Mouse (Mus musculus): ENCODE measurements around the gene Smim20.
A peak's percentile ranks its signal among the peaks of the same experiment; 100 is the strongest.

Gene Smim20

GRCm38 (mm10) chr5:53266931-53267853 is at the start of gene Smim20:
TSS of gene Smim20 (plus strand) at chr5:53267083.
- peak; percentile 46 for DNase-seq (ENCODE audit: low read depth)

DNA sequence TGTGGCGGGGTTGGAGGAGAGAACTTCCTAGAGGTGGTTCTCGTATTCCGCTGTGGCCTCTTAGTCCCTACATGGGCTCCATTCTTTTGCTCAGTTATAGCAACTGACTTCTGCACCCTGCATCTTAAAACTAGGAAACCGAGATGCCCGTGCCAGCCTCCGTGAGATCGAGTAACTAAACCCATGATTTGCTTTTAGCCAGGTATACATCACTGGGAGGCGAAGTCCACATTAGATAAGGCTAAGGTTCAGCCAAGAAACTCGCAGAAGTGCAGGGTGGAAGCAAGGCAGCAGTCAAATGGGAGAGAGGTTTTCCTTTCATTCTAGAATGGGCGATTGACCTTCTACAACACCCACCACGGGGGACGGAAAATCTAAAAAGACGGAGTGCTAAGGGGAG is 41.4 kb upstream of the Smim20 start:
- DNase-seq (ENCODE audit: low read depth), result no peak

GRCm38 (mm10) chr5:53230560-53230959 is 36.3 kb upstream of the Smim20 start:
- no peak for DNase-seq (ENCODE audit: low read depth)

DNA sequence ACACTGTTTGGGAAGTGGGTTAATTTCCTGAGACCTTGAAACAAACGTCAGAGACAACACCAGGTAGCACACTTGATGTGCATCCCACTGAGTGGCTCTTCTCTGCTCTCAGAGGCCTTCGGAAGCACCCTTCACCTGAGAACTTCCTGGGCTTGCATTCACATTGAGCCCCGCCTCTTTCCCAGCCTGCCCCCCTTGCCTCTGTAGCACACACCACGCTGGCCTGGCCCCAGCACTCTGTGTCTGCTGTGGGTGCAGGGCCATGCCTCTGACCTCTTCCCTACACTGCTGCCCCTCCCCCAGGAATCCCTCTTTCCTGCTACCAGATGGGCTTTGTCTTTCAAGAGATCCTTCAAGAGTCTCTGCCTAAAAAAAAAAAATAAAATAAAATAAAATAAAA is 31.3 kb upstream of the Smim20 start:
- DNase-seq (ENCODE audit: low read depth), result no peak

- DNase-seq (ENCODE audit: low read depth), result peak; percentile 25
Measured at GRCm38 (mm10) chr5:53236136-53236535, 30.7 kb upstream of the Smim20 start.

GRCm38 (mm10) chr5:53236749-53237148 is 30.1 kb upstream of the Smim20 start:
- no peak for DNase-seq (ENCODE audit: low read depth)

- DNase-seq (ENCODE audit: low read depth), result peak; percentile 4
Measured at GRCm38 (mm10) chr5:53238761-53239160, 28.1 kb upstream of the Smim20 start.

DNA sequence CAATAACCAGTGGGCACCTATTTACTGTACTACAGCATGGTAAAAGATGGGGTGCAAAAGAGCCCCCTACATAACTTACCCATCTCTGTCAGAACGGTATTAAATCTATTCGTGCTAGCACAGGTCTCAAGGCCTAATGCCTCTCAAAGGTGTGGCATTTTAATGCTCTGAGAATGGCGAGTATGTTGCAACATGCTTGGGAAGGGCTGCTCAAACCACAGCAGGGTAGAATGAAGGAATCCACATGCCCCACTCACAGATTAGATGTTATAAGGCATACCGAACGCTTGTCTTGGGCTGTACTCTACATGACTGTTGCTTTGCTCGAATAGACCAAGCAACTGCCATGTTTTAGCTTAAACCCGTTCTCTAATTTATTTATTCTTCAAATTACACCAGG is 27.7 kb upstream of the Smim20 start:
- no peak for DNase-seq (ENCODE audit: low read depth)

DNA sequence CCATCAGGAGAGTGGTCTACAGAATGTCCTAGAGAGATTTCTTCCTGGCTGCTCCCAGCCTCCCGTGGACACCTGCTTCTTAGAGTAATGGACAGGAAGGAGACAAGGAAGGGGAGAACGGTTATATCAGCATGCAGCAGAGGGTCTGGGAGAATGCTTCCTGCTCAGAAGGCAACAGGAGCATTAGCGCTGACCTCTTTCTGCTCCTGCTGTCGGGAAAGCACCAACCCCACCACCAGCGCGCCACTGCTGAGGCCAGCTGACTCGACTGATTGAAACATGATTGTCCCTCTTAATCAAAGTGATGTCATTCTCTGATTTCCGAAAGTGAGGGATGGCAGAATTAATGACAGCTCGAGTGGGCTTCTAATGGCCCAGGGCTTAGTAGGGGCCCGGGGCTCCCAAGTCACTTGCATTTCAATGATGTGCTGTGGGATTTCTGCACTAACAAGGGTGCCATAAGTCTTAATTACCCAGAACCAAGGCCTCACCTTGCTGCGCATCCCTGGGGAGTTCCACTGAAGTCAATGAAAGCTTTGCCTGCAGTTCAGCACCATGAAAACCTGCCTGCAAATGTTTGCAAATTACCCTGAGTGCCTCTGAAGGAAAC is 26.9 kb upstream of the Smim20 start:
- no peak for DNase-seq (ENCODE audit: low read depth)

- no peak for DNase-seq (ENCODE audit: low read depth)
Measured at GRCm38 (mm10) chr5:53241109-53241508, 25.8 kb upstream of the Smim20 start.

GRCm38 (mm10) chr5:53241963-53242362 is 24.9 kb upstream of the Smim20 start:
- DNase-seq (ENCODE audit: low read depth), result no peak

DNA sequence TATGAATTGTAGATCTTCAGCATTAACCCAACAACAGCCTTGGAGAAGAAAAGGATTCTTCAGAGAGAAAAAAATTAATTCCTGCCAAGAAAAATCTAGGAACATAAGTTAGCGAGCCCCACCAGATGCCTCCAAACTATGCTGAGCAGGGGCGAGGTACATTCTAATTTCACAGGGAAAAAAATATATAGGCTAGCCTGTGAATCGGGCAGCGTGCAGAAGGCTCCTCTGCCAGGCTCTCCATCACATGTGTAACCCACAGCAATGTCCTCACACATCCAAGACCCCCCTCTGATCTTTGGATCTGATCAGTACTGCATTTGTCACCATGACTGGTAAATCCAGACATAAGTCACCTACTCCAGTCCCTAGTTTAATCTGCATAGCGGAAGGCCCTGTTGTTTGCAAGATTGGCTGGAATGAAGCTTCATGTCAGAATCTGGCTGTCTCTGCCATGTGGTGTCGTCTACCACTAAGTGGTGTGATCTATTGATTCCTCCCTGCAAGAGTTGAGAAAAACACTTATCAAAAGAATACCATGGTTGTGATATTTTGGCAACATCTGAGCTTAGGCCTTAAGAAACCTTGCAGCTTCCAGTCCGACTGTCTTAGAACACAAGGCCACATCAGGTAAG is 23.9 kb upstream of the Smim20 start:
- no peak for DNase-seq (ENCODE audit: low read depth)

DNA sequence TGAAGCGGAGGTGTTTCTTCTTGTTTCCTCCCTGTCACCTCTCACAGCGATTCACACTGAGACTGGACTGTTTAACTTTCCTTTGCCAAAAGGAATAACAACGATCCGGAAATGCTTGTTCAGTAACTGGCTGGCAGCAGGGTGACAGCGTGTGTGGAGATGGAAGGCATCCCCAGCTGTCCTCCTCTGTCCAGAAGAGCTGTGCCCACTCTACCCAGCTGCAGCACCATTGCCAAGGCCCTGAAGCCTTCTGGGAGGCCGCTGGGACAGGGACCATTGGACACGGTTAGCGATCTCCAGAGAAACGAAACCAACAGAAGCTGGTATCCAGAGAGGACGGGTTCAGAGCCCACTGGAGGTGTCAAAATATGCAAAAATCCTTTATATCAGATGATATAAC is 22.9 kb upstream of the Smim20 start:
- DNase-seq (ENCODE audit: low read depth), result no peak

- no peak for DNase-seq (ENCODE audit: low read depth)
Measured at GRCm38 (mm10) chr5:53248499-53248898, 18.4 kb upstream of the Smim20 start.

- DNase-seq (ENCODE audit: low read depth), result no peak
Measured at GRCm38 (mm10) chr5:53249431-53250061, 17.3 kb upstream of the Smim20 start.

DNA sequence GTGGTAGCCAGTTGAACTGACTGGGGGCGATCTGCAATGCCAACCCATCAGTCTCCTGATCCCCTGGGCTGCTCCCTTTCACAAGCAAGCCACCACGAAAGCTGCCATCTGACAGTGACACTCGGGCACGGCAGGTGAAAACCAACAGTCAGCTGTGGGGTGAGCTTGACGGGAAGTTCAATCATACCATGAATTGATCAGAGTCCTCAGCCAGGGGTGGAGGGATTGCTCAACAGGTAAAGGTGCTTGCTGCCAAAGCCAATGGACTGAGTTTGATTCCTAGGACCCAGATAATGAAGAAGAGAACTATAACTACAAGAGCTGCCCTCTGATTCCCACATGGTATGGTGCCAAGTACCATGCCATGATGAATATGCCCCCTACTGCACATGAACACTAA is 12.7 kb upstream of the Smim20 start:
- DNase-seq (ENCODE audit: low read depth), result no peak

GRCm38 (mm10) chr5:53254821-53255220 is 12.1 kb upstream of the Smim20 start:
- DNase-seq (ENCODE audit: low read depth), result no peak

DNA sequence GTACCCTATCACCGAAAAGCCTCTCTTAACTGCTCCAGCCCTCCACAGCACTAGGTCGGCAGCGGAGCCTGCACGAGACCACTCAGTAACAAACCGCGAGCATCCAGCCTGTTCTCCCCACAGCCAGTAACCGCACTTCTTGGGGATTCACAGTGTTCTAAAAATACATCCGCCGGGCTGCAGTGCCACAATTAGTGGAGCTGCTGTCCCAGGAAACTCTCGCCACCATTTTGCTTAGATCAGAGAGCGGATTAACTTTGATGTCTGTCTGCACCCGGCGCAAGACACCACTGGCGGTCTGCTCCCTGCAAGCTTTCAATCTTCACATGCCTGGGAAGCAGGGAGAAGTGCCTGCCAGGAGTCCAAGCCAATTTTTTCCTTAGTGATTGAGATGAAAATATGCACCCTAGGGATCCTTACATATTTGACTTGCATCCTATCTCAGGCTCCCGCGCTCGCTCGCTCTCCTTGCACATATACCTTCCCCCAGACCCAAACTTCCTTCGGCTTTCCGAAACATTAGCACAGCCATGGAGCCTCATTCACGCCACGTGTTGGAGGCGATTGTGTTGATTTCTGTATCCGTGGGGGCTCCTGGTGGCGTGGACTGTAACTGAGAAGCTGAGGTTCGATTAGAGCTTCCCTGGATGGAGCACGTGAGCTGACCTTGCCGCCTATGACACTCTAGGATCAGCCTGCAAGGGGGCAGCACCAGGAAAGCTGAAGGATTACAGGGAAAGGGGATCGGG is 8.7 kb upstream of the Smim20 start:
- DNase-seq (ENCODE audit: low read depth), result no peak

DNA sequence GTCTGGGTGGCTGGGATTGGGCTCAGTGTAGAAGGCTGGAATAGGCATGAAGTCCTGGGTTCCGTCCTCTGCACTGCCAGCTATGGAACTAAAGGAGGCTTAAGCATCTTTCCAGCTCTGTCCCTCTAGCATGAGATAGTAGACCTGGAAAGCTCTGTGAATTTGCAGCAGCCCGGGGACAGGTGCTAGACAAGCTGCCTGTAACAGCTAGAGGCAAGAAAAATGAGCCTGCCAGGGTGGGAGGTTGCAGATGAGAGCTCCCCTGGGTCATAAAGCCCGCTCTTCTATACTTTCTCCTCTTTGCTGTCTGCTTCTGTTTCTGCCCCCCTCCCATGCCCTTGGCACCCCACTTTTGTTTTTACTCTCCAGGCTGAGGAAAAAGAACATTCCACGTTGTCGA is 7.0 kb upstream of the Smim20 start:
- DNase-seq (ENCODE audit: low read depth), result no peak

DNA sequence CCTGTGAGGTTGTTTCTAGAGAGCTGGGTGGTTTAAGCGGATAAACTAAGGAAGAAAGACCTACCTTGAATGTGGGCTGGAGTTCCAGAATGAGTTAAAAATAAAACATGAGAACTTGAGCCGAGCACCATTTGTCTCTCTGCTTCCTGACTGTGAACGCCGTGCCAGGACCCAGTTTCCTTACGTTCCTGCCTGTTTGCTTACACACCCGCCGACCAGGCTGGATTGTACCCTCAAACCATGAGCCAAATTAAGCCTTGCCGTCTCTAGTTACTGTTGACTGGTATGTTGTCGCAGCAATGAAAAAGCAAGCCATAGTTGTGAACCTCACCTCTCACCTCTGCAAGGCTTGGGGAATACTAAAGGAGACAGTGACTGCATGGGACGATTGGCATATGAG is 4.9 kb upstream of the Smim20 start:
- no peak for DNase-seq (ENCODE audit: low read depth)

DNA sequence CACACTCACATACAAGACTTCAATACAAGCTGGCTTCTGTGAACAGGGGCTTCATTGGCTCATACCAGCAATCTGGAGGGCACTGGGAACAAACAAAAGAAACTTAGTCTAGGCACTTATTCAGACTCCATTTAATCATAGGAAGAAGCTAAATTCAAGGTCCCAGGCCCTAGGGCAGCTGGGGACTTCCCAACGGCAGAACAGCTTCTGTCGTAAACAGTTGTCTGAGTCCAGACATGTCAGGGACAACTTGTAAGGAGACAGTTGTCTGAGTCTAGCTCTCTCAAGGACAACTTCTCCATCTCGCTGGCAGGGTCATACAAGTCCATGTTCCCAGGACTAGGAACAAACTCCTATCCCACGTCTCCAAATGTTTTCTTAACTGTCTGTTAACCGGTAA is 2.8 kb upstream of the Smim20 start:
- DNase-seq (ENCODE audit: low read depth), result no peak

- DNase-seq (ENCODE audit: low read depth), result no peak
Measured at GRCm38 (mm10) chr5:53265740-53266139, 1.1 kb upstream of the Smim20 start.
